Mouse (Mus musculus) ES-Bruce4 (cell line): ENCODE measurements at regions not wholly inside any gene's neighbourhood (a gene's known extent, or its start where the extent isn't known, plus 50 kb on each side); places are given as distances from the start of the nearest gene placed in this dataset.

Experiments
- H3K27ac ChIP-seq: 2 replicates; pipeline ENCODE4 v1.5.1; 2012; ENCODE audit warnings: low read length, inconsistent platforms; ENCODE audit not compliant: insufficient read depth
- H3K27me3 ChIP-seq: 2 replicates; pipeline ENCODE4 v1.6.1; 2012; ENCODE audit warnings: mild to moderate bottlenecking, low read length, inconsistent platforms; ENCODE audit not compliant: control insufficient read depth, poor library complexity, insufficient read depth, severe bottlenecking
- H3K36me3 ChIP-seq: 2 replicates; pipeline ENCODE4 v1.6.1; 2012; ENCODE audit warnings: inconsistent platforms, mild to moderate bottlenecking, low read length, moderate library complexity; ENCODE audit not compliant: control insufficient read depth, poor library complexity, insufficient read depth, severe bottlenecking
- H3K4me1 ChIP-seq: one replicate; pipeline ENCODE4 v1.8.1; 2011; ENCODE audit warnings: low read length; ENCODE audit not compliant: control insufficient read depth, insufficient read depth
- H3K4me3 ChIP-seq: 2 replicates; pipeline ENCODE4 v1.5.1; 2011; ENCODE audit warnings: low read depth, mild to moderate bottlenecking, low read length
- H3K9ac ChIP-seq: 2 replicates; pipeline ENCODE4 v1.6.1; 2012; ENCODE audit warnings: low read depth, mild to moderate bottlenecking, inconsistent platforms; ENCODE audit not compliant: poor library complexity, severe bottlenecking
- H3K9me3 ChIP-seq: replicated peaks from 2 replicates; pipeline ENCODE4 v1.6.1; 2012; ENCODE audit warnings: mild to moderate bottlenecking, low read length, inconsistent platforms; ENCODE audit not compliant: control insufficient read depth, poor library complexity, insufficient read depth, severe bottlenecking
- CTCF ChIP-seq: IDR thresholded peaks from one replicate; pipeline ENCODE4 v1.8.1; 2011; ENCODE audit warnings: low read depth, low read length
- EP300 ChIP-seq: IDR thresholded peaks from 2 replicates; pipeline ENCODE4 v1.6.1; 2011; ENCODE audit warnings: low read depth, low read length; ENCODE audit not compliant: insufficient read depth
- POLR2A ChIP-seq: IDR thresholded peaks from one replicate; pipeline ENCODE4 v1.8.1; 2011; ENCODE audit warnings: low read length; ENCODE audit not compliant: insufficient read depth

DNA sequence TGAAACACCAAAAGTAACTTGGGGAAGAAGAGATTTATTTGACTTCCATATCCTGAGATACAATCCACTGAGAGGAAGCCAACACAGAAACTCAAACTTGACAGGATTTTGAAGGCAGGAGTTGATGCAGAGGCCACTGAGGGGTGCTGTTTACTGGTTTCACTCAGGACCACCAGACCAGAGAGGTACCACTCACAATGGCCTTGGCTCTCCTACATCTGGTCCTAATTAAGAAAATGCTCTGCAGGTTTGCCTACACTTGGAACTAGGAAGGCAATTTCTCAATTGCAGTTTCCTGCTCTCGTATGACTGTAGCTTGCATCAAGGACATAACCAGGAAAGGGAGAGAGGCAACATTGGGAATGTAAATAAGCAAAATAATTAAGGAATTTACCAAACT lies 325.7 kb upstream of the Sgcd start:
- TF ChIP-seq EP300 (no peak), POLR2A (no peak), CTCF (no peak)

GRCm38 (mm10) chr11:48295370-48295769 lies 306.6 kb upstream of the Sgcd start:
- no peak overlapping the region for H3K9ac ChIP-seq
- no peaks in the 10 kb centered on the region for H3K27me3 ChIP-seq
- no peak overlapping the region for H3K27ac ChIP-seq
- no peak overlapping the region for H3K4me3 ChIP-seq
- TF ChIP-seq EP300 (no peak), CTCF (no peak), POLR2A (no peak)
- no peaks in the 10 kb centered on the region for H3K4me1 ChIP-seq
- no peaks in the 10 kb centered on the region for H3K9me3 ChIP-seq
- no peaks in the 10 kb centered on the region for H3K36me3 ChIP-seq

More for the DNA sequence above, 325.7 kb upstream of the Sgcd start:
- no peaks in the 10 kb centered on the region for H3K4me1 ChIP-seq
- no peaks in the 10 kb centered on the region for H3K36me3 ChIP-seq
- H3K9me3 ChIP-seq = no peaks in the 10 kb centered on the region
- H3K27ac ChIP-seq = no peak overlapping the region
- no peak overlapping the region for H3K4me3 ChIP-seq
- H3K9ac ChIP-seq = no peak overlapping the region
- H3K27me3 ChIP-seq = no peaks in the 10 kb centered on the region; the same call in 1 of the 2 replicates

- Histone ChIP-seq H3K36me3 (no peaks in the 10 kb centered on the region), H3K9ac (no peak overlapping the region), H3K4me1 (no peaks in the 10 kb centered on the region), H3K4me3 (no peak overlapping the region), H3K27ac (no peak overlapping the region), H3K9me3 (no peaks in the 10 kb centered on the region), H3K27me3 (no peaks in the 10 kb centered on the region)
- no peak for TF ChIP-seq EP300
- no peak for TF ChIP-seq POLR2A
- no peak for TF ChIP-seq CTCF
Observed at GRCm38 (mm10) chr11:48262492-48262891, 273.7 kb upstream of the Sgcd start.

- no peaks in the 10 kb centered on the region for H3K4me1 ChIP-seq
- H3K36me3 ChIP-seq = no peaks in the 10 kb centered on the region
- no peak for TF ChIP-seq POLR2A
- no peak for TF ChIP-seq EP300
- TF ChIP-seq CTCF = no peak
- H3K4me3 ChIP-seq = no peak overlapping the region
- H3K27me3 ChIP-seq = no peaks in the 10 kb centered on the region
- H3K9ac ChIP-seq = no peak overlapping the region
- H3K9me3 ChIP-seq = no peaks in the 10 kb centered on the region
- H3K27ac ChIP-seq = no peak overlapping the region
Observed at GRCm38 (mm10) chr11:48261089-48261488, 272.3 kb upstream of the Sgcd start.

GRCm38 (mm10) chr11:48250678-48251317 lies 262.0 kb upstream of the Sgcd start:
- TF ChIP-seq POLR2A (no peak), EP300 (no peak), CTCF (no peak)
- H3K27ac ChIP-seq = no peak overlapping the region
- H3K27me3 ChIP-seq = no peaks in the 10 kb centered on the region
- H3K36me3 ChIP-seq = no peaks in the 10 kb centered on the region
- no peak overlapping the region for H3K9ac ChIP-seq
- H3K9me3 ChIP-seq = no peaks in the 10 kb centered on the region
- H3K4me3 ChIP-seq = no peak overlapping the region
- no peaks in the 10 kb centered on the region for H3K4me1 ChIP-seq

GRCm38 (mm10) chr11:48249315-48249714 lies 260.5 kb upstream of the Sgcd start:
- no peaks in the 10 kb centered on the region for H3K36me3 ChIP-seq
- H3K9ac ChIP-seq = no peak overlapping the region
- no peak overlapping the region for H3K27ac ChIP-seq
- no peaks in the 10 kb centered on the region for H3K27me3 ChIP-seq
- no peak overlapping the region for H3K4me3 ChIP-seq
- no peaks in the 10 kb centered on the region for H3K4me1 ChIP-seq
- H3K9me3 ChIP-seq = no peaks in the 10 kb centered on the region
- TF ChIP-seq POLR2A = no peak
